Mouse (Mus musculus) kidney, postnatal 10 days (tissue): ENCODE measurements around the gene Myt1l.
A peak's percentile ranks its signal among the peaks of the same experiment; 100 is the strongest.

ENCODE experiments used
- DNase-seq: peaks from one replicate; pipeline ENCODE4 v3.0.0; 2021; ENCODE audit warnings: mixed read lengths

The Myt1l gene

DNA sequence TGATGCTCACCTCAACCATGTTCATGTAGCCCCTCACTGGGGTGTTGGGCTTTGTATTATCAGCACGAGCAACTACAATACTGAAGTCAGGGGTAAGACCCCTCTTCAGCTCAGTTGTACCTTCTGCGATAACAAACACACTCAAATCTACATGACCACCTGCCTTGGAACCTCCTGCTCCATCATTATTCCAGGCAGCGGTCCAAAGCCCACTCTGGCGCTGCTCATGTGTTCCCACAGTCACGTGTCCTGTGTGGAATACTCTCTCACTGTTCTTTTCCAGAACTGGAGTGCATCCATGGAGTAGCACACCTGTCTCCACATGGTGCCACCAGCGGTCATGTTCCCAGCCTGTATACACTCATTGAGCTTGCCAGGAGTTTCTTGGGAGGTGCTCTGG is 42.2 kb downstream of the Myt1l start:
- DNase-seq: no peak

- no peak for DNase-seq
These were observed 43.4 kb downstream of the Myt1l start for GRCm38 (mm10) chr12:29571613-29572012.

DNA sequence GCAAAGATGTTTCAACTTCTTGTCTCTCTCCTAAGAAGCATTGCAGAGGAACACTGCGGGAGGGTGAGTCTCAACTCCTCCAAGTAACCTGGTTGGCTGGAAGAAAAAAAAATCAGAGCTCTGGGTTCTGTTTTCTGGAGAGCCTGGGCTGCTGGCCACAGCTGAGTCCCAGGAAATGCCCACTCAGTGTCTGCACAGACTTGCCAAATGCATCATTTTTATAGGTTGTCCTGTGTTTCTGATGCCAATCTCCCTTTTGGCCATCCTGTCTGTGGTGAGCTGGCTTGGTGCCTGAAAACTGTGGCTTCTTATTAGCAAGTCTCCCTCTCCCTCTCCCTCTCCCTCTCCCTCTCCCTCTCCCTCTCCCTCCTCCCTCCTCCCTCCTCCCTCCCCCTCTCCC is 65.6 kb downstream of the Myt1l start:
- DNase-seq: no peak

DNA sequence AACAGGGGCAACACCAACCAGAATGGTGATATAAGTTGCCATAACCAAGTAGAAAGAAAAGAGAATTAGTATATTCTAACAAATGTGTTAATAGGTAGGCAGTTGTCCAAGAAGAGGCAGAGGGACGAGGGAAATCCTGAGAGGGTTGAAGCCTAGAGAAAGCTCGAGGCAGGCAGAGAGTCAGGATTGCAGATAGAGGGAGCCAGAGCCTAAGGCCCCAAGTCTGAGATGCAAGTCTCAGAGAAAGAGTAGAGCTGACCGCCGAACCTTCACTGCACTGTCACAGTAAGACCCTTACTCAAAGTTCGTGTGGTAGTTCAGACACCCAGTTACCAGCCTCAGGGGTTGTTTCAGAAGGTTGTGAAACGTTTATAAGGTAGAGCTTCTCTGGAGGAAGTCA is 71.7 kb downstream of the Myt1l start:
- DNase-seq: no peak

DNA sequence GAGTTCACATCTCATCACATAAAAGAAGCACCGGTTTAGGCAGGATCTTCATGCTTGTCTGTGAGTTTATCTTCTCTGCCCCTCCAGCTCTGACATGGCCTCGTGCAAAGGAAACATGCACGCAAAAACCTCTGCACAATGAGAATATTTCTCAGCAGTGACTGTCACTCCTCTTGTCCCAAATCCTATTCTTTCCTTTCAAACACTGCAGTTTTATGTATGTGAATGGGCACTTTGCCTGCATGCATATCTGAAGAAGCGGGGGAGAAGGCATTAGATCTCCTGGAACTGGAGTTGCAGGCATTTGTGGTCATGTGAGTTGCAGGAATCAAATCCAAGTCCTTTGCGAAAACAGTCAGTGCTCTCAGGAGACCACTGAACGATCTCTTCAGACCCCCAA is 73.0 kb downstream of the Myt1l start:
- no peak for DNase-seq

DNA sequence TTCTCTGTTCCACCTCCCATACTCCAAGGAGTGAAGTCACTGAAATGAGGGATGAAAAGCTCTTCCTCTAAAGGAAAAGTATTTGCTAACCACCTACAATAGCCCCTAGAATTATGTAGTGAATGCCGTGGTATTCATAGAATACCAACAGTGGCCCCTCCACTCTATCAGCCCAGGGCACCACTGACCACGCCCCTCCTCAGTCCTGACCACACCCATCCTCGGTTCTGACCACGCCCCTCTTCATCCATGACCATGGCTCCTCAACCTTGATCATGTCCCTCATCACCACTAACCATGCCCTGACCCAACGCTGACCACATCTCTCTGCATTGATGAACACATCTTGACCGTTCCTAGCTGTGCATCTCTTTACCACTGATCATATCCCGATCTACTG is 76.5 kb downstream of the Myt1l start:
- no peak for DNase-seq

GRCm38 (mm10) chr12:29605124-29605523 is 76.9 kb downstream of the Myt1l start:
- DNase-seq: no peak

GRCm38 (mm10) chr12:29606221-29606620 is 78.0 kb downstream of the Myt1l start:
- no peak for DNase-seq

GRCm38 (mm10) chr12:29617746-29618145 is 89.6 kb downstream of the Myt1l start:
- DNase-seq: no peak

DNA sequence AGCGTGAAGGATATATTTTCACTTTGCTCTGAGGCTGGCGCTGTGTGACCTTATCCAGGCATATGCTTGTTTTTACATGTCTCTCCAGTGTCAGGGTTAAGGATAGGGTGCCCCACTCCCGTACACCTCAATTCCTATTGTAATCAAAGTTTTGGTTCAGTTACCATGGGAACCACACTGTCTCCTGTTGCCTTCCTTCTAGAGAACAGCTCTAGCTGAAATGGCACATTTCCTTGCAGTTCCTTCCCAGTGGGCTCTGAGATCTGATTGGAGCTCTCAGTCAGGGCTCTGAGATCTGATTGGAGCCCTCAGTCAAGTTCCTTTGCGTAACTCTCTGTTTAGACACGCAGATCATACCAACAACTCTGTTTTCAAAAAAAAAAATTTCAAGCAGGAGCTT is 93.3 kb downstream of the Myt1l start:
- DNase-seq: no peak

DNA sequence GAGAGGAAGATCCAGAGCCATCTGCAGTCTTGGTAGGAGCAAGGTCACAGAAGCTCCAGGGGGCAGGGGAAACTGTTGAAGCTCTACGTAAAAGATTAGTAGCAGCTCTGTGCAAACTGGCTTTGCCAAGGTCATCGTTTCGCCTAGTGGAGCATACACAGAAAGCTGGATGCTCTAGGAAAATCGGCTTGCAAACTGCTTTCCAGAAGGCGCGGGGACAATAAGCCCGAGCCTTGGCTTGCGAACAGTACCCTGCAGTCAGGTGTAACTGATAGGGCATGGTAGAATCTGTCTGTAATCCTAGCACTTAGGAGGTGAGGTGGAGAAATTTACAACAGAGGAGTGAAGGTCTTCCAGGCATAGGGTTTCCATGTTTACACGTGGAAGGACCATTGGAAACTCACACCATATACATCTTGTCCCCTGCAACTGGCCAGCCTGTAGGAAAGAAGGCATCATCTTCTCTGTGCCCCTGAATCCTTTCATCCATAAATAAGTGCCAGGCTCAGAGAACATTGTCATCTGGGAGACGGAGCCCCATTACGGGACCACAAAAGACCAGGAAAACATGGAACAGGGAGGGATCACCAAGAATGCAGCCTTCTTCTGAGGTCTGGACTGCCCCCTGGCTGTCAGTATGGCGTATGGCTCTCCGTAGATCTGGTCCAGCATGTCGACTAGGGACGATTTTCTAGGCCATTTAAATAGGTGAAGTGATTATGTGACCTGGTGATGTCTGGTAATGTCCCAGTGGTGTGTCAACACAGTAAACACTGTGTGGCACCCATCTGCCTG is 100.0 kb downstream of the Myt1l start:
- peak; percentile 9 for DNase-seq

GRCm38 (mm10) chr12:29629875-29630538 is 101.8 kb downstream of the Myt1l start:
- DNase-seq: peak; percentile 10

DNA sequence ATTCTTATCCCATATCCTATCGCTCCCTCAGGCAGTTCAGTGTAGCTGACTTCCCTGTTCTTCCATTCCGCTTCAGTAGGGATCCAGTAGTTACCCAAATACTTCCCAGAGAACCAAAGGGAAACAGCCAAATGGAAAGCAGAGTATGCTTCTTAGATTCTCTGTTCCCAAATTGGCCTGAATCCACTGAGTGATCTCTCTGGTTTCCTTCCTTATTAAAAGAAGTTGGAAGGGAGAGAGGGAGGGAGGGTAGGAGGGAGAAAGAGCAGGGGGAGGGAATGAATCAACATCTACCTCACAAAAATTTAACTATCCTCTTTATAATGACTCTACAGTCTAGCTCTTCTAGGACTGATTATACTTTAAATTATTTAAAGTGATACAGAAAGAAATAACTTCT is 106.3 kb downstream of the Myt1l start:
- no peak for DNase-seq

GRCm38 (mm10) chr12:29639543-29640196 is 111.5 kb downstream of the Myt1l start:
- no peak for DNase-seq

- DNase-seq: no peak
These were observed 112.0 kb downstream of the Myt1l start for GRCm38 (mm10) chr12:29640201-29640600.

DNA sequence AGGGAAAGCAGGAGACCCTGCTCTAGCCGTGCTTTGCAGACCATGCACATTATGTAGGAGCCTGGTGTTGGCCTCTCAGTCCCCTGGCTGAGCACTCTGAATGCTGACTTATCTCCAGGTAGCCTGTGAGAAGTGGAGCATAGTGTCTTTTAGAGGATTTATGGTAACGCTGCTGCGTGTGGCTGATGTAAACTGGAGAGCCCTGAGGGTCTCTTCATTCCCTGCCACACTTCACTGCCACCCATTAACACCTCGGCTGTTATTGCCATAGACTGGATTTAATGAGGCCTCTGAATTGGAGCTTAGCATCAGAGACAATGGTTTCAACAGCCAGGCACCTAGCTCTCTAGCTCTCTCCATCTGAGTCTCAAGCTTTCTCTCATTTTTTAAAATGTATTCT is 114.7 kb downstream of the Myt1l start:
- DNase-seq: no peak

DNA sequence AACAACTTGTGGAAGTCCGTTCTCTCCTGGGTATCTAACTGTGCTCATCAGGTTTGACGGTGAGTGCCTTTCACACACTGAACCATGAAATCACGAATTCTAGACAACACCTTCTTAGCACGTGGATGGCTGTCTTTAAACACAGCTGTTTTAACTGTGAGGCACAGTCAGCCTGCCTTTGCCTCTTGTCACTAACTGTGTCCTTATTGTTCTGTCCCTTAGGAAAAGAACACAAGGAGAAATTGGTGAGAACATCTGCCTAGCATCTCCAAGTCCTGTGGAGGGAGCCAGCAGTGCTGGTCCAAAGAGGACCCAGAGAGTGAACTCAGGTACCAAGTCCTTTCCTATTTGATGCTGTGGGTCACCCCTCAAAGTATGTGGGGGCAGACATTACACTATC is 115.9 kb downstream of the Myt1l start:
- no peak for DNase-seq

GRCm38 (mm10) chr12:29644721-29645120 is 116.5 kb downstream of the Myt1l start:
- DNase-seq: no peak

DNA sequence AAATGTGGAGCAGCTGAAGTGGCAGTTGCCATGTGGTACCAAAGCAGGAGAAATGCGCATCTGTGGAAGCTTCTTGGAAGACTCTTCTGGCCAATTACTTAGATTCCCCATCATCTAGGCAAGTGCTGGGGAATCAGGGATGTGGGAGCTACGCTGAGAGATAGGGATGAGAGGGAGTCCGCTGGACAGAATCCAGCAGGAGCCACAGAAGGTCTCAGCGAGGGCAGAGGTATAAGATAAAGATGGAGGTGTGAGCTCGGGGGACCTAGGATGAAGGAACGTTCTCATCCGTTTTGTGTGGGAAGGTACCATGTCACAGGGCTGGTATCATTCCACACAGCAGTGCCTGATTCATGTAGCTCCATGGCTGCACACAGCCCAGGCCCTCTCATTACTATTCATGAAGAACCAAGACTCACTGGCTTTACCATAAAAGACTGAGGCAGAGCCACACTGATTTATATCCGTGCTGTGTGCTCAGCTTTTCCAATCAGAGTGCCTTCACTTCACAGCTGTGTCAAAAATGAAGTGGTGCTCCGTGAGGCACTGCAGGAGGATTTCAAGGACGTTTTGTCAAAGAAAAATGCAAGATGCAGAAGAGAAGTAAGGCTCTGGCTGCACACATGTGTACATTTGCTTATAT is 121.4 kb downstream of the Myt1l start:
- no peak for DNase-seq

DNA sequence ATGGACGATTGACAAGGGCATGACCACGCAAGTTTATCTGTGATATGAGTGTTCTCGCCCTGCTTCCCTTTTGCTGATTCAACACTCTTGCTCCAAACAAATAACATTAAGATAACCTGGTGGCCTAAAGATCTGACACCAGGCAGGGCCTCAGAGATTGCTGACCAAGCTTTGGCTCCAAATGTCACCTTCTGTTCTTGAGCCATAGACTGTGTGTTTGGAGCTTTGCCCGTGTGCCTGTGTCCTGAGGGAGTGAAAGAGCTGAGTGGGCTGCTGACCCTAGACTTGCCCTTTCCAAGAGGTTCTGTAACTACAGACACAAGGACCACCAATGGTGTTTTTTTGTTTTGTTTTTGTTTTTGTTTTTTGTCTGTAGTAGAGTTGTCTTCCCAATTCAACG is 124.3 kb downstream of the Myt1l start:
- no peak for DNase-seq

GRCm38 (mm10) chr12:29655197-29655632 is 127.0 kb downstream of the Myt1l start:
- no peak for DNase-seq

DNA sequence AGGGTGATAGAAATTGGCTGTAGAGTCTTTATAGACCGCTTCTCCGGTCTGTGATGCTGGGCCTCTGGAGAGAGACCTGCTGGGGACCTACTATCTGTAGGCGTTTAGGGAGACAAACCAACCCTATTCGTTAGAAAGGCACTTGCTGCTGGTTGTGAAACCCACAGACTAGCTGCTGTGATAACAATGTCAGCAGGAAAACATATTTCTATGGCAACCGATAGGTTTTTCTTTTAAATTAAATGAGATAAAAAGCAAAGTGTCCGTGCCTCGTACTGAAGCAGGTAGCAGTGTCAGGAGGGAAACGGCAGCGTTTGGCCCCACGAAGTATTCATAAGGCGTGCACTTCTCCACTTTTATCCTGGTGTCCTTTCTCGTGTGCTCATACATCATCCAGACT is 127.5 kb downstream of the Myt1l start:
- DNase-seq: no peak

GRCm38 (mm10) chr12:29657061-29657460 is 128.9 kb downstream of the Myt1l start:
- DNase-seq: peak; percentile 8

DNA sequence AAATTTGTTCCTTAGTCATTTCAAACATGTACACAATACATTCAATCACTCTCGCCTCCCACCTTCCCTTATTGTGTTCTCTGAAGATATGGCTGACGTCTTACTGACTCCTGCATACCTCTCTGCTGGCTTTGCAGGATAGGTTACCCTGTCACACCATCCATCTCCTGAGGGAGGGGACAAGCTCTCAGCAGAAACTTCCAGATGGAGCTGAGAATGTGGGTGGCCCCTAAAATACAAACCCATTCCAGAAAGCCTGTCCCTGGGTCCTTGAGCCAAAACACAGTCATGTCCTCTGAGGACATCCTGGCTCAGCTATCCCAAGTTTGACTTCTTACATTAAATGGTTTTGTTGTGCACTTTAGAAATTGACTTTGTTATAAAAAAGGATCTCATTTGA is 129.7 kb downstream of the Myt1l start:
- DNase-seq: no peak
